Mouse (Mus musculus) T-helper 2 cell (primary cell): ENCODE results near the gene Ttc8.

Source experiments
- in situ Hi-C: fragments of 300-600 bp; cut with MboI, MseI; formaldehyde crosslinking; loops from one replicate; pipeline ENCODE4 v1.15.1; 2025; ENCODE audit warnings: high pct_unique_total_duplicates

Gene Ttc8

GRCm38 (mm10) chr12:98973461-98973860, 53.1 kb downstream of the Ttc8 start:
- in situ Hi-C loops: no loop called here

- in situ Hi-C loops: no loop called here
Observed at GRCm38 (mm10) chr12:98974157-98974804, 53.9 kb downstream of the Ttc8 start.

- in situ Hi-C loops: no loop called here
Observed at GRCm38 (mm10) chr12:98981081-98981480, 60.7 kb downstream of the Ttc8 start.

- in situ Hi-C loops: no loop called here
Observed at GRCm38 (mm10) chr12:98984785-98985184, 64.4 kb downstream of the Ttc8 start.

GRCm38 (mm10) chr12:98991076-98991829, 70.9 kb downstream of the Ttc8 start:
- in situ Hi-C loops: no loop called here

GRCm38 (mm10) chr12:98991830-98992216, 71.4 kb downstream of the Ttc8 start:
- in situ Hi-C loops: no loop called here

GRCm38 (mm10) chr12:98993736-98994135, 73.4 kb downstream of the Ttc8 start:
- in situ Hi-C loops: no loop called here

GRCm38 (mm10) chr12:98994366-98994765, 74.0 kb downstream of the Ttc8 start:
- in situ Hi-C loops: no loop called here

- in situ Hi-C loops: no loop called here
Observed at GRCm38 (mm10) chr12:98995881-98996280, 75.5 kb downstream of the Ttc8 start.

GRCm38 (mm10) chr12:98996581-98996988, 76.2 kb downstream of the Ttc8 start:
- in situ Hi-C loops: no loop called here

- in situ Hi-C loops: no loop called here
Observed at GRCm38 (mm10) chr12:98997046-98997445, 76.7 kb downstream of the Ttc8 start.

- in situ Hi-C loops: no loop called here
Observed at GRCm38 (mm10) chr12:98998662-98999428, 78.5 kb downstream of the Ttc8 start.

GRCm38 (mm10) chr12:99000310-99000709, 79.9 kb downstream of the Ttc8 start:
- in situ Hi-C loops: no loop called here

GRCm38 (mm10) chr12:99003046-99003445, 82.7 kb downstream of the Ttc8 start:
- in situ Hi-C loops: no loop called here

- in situ Hi-C loops: no loop called here
Observed at GRCm38 (mm10) chr12:99004752-99005151, 84.4 kb downstream of the Ttc8 start.

- in situ Hi-C loops: no loop called here
Observed at GRCm38 (mm10) chr12:99008786-99009185, 88.4 kb downstream of the Ttc8 start.

GRCm38 (mm10) chr12:99009430-99009829, 89.1 kb downstream of the Ttc8 start:
- in situ Hi-C loops: no loop called here

GRCm38 (mm10) chr12:99010044-99010443, 89.7 kb downstream of the Ttc8 start:
- in situ Hi-C loops: no loop called here

GRCm38 (mm10) chr12:99011161-99011861, 90.9 kb downstream of the Ttc8 start:
- in situ Hi-C loops: no loop called here

GRCm38 (mm10) chr12:99015870-99016269, 95.5 kb downstream of the Ttc8 start:
- in situ Hi-C loops: no loop called here

- in situ Hi-C loops: no loop called here
Observed at GRCm38 (mm10) chr12:99024430-99024960, 104.1 kb downstream of the Ttc8 start.

GRCm38 (mm10) chr12:99026291-99026690, 105.9 kb downstream of the Ttc8 start:
- in situ Hi-C loops: no loop called here
